Mouse (Mus musculus) liver, adult 2 months (tissue): ENCODE results near the gene Tbl1x. TPM values are rescaled to one million over a fixed set of nuclear protein-coding genes. Genes with fewer than 3 reads are reported as not detected.

Experiments used
- DNase-seq: peaks from one replicate; pipeline ENCODE4 v3.0.0-alpha.2; 2011; ENCODE audit warnings: low read depth, low spot score; ENCODE audit errors: extremely low read depth
- H3K27ac ChIP-seq: fragments of 200-500 bp; replicated peaks from 2 replicates; pipeline ENCODE4 v1.5.1; 2012; ENCODE audit warnings: low read depth, mild to moderate bottlenecking, control low read depth, inconsistent platforms, low read length; ENCODE audit not compliant: insufficient read depth
- H3K27me3 ChIP-seq: fragments of 200-500 bp; 2 replicates; pipeline ENCODE4 v1.6.1; 2012; ENCODE audit warnings: mild to moderate bottlenecking, moderate library complexity, low read length, inconsistent platforms; ENCODE audit not compliant: control insufficient read depth, insufficient read depth
- H3K36me3 ChIP-seq: fragments of 200-500 bp; 2 replicates; pipeline ENCODE4 v1.6.1; 2012; ENCODE audit warnings: low read length, inconsistent platforms; ENCODE audit not compliant: control insufficient read depth, insufficient read depth
- H3K4me1 ChIP-seq: fragments of 200-500 bp; 2 replicates; pipeline ENCODE4 v1.6.1; 2011; ENCODE audit warnings: low read length; ENCODE audit not compliant: control insufficient read depth, insufficient read depth
- H3K4me3 ChIP-seq: fragments of 200-500 bp; 2 replicates; pipeline ENCODE4 v1.5.1; 2011; ENCODE audit warnings: low read depth, mild to moderate bottlenecking, control low read depth, low read length, moderate library complexity; ENCODE audit not compliant: insufficient read depth
- H3K79me2 ChIP-seq: fragments of 200-500 bp; 2 replicates; pipeline ENCODE4 v1.6.1; 2012; ENCODE audit warnings: inconsistent platforms, mild to moderate bottlenecking, low read length, moderate library complexity; ENCODE audit not compliant: control insufficient read depth, insufficient read depth
- H3K9ac ChIP-seq: fragments of 200-500 bp; 2 replicates; pipeline ENCODE4 v1.6.1; 2012; ENCODE audit warnings: low read depth, mild to moderate bottlenecking, control low read depth, inconsistent platforms, low read length
- CTCF ChIP-seq: fragments of 200-500 bp; IDR thresholded peaks from 2 replicates; pipeline ENCODE4 v1.5.1; 2011; ENCODE audit warnings: low read depth, low read length, control low read depth
- POLR2A ChIP-seq: fragments of 200-500 bp; IDR thresholded peaks from 2 replicates; pipeline ENCODE4 v1.6.1; 2011; ENCODE audit warnings: low read length, control low read depth; ENCODE audit not compliant: insufficient read depth; ENCODE audit errors: extremely low read depth
- WGBS: fragments of 180-500 bp; shearing (Covaris S2); methylation state at CpG from one replicate; pipeline ENCODE4 v1.1.7; 2018; 5-methylcytosine and 5-hydroxymethylcytosine counted together
- polyA plus RNA-seq: library from polyadenylated mRNA; depleted of rRNA; stranded (reverse); fragments of >200 nt; gene quantifications from 2 replicates; pipeline ENCODE4 v1.2.3, GENCODE M21; 2012
- total RNA-seq: library from RNA; depleted of rRNA; stranded (reverse); fragments of >200 nt; gene quantifications from 2 replicates; pipeline ENCODE4 v1.2.3, GENCODE M21; 2014

The Tbl1x gene
- total and polyA plus RNA-seq, 2 experiments = 10.2 to 16.2 TPM

DNA sequence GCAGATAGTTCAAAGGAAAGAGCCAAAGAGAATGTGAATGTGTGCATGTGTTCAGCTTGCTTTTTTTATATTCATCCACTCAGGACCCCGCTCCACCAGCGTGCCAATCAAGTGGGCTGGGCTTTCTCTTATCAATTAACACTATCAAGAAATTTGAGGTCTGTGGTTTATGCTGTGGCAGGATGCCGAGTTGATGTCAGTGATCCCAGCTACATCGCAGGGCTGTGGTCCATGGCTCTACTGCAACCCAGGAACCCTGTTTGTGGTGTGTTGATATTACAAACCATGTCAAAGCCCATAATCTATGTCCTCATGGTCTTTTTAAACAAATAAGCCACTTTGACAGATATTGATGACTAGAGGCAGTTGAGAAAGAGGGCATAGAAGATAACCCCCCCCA lies 129.5 kb downstream of the Tbl1x start:
- H3K79me2 ChIP-seq = no peaks in the 10 kb centered on the region
- no peak for DNase-seq
- 89% methylated on average over 4 of the region's 4 CpGs for WGBS
- no peak overlapping the region for H3K4me3 ChIP-seq
- H3K27ac ChIP-seq = no peak overlapping the region
- H3K4me1 ChIP-seq = no peaks in the 10 kb centered on the region
- peaks cover 4% of the 10 kb centered on the region for H3K36me3 ChIP-seq
- no peak overlapping the region for H3K9ac ChIP-seq
- no peaks in the 10 kb centered on the region for H3K27me3 ChIP-seq
- TF ChIP-seq CTCF (no peak), POLR2A (no peak)

DNA sequence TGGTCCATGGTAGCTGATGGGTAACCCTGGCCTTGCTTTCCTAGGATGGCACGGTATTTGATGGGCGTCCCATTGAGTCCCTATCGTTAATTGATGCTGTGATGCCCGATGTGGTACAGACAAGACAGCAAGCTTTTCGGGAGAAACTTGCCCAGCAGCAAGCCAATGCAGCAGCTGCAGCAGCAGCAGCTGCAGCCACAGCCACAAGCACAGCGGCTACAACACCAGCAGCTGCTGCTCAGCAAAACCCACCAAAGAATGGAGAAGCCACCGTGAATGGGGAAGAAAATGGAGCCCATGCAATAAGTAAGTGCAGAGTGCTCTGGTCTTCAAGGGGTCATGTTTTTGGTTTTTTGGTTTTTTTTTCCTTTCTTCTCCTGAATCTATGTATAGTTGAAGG lies 135.4 kb downstream of the Tbl1x start:
- H3K9ac ChIP-seq = no peak overlapping the region
- no peak for TF ChIP-seq POLR2A
- TF ChIP-seq CTCF = no peak
- peaks cover 18% of the 10 kb centered on the region for H3K36me3 ChIP-seq
- no peaks in the 10 kb centered on the region for H3K4me1 ChIP-seq
- no peak overlapping the region for H3K4me3 ChIP-seq
- WGBS = 98% methylated on average over 7 of the region's 7 CpGs
- no peak overlapping the region for H3K27ac ChIP-seq
- H3K27me3 ChIP-seq = no peaks in the 10 kb centered on the region
- no peaks in the 10 kb centered on the region for H3K79me2 ChIP-seq
- DNase-seq = no peak

DNA sequence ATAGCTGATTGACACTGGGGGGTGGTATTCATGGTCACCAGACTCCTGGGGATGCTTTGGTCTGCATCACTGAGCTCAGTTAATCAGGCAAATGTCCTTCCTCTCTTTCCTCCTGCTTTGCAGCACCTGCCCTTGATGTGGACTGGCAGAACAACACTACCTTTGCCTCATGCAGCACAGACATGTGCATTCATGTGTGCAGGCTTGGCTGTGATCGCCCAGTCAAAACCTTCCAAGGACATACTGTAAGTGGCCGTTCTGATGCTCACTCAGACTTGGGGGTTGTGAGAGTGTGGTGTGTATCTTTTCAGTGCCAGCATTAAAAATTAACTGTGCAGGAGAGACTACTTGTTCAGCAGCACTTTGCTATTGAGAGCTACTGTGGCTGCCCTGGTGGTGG lies 139.4 kb downstream of the Tbl1x start:
- DNase-seq = no peak
- Histone ChIP-seq H3K27me3 (no peaks in the 10 kb centered on the region), H3K9ac (no peak overlapping the region), H3K4me3 (no peak overlapping the region), H3K79me2 (no peaks in the 10 kb centered on the region), H3K27ac (no peak overlapping the region), H3K4me1 (no peaks in the 10 kb centered on the region), H3K36me3 (peaks cover 18% of the 10 kb centered on the region)
- WGBS = 94% methylated on average over 2 of the region's 2 CpGs
- no peak for TF ChIP-seq CTCF
- no peak for TF ChIP-seq POLR2A

DNA sequence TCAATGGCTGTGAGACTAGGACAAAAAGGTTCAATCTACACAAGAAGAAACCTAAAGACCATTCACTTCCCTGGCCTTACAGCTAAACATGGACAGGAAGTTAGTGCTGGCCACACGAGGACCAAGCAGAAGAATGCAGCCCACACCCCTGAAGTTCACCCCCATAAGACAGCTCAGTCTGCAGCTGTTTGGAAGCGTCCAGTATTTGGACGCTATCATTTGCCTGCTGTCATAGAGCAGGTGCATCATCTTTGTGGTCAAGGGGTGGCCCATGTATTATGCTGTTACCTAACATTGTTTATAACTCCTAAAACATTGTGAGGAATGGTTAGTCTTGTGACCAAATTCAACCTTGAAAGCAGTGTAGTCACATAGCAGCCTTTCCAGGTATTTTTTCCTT lies 151.2 kb downstream of the Tbl1x start:
- WGBS = 82% methylated on average over 3 of the region's 3 CpGs
- Histone ChIP-seq H3K27ac (no peak overlapping the region), H3K36me3 (peaks cover 6% of the 10 kb centered on the region; the same call in 1 of the 2 replicates), H3K4me1 (peaks cover 7% of the 10 kb centered on the region; the same call in 1 of the 2 replicates), H3K27me3 (no peaks in the 10 kb centered on the region), H3K9ac (no peak overlapping the region), H3K4me3 (no peak overlapping the region), H3K79me2 (no peaks in the 10 kb centered on the region)
- DNase-seq = no peak
- TF ChIP-seq CTCF = no peak
- TF ChIP-seq POLR2A = no peak

DNA sequence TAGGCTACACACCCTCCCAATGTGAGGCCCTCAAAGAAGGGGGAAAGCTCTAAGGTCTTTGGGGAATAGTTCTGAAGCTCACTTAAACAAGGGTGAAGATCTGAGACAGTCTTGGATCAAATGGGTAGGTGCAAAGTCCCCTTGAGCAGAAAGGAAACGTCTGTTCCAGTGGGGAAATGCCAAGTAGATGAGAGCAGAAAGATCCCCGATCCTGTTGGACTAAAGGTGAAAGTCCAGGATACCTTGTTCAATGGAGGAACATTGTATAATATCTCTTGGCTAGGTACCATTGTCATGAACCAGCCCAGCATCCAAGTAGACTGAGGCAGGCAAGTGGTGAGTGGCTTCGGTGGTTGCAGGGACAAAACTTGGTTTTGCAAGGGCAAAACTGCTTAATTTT lies 152.5 kb downstream of the Tbl1x start:
- peaks cover 7% of the 10 kb centered on the region; the same call in 1 of the 2 replicates for H3K4me1 ChIP-seq
- H3K27ac ChIP-seq = no peak overlapping the region
- peaks cover 6% of the 10 kb centered on the region; the same call in 1 of the 2 replicates for H3K36me3 ChIP-seq
- no peaks in the 10 kb centered on the region for H3K79me2 ChIP-seq
- TF ChIP-seq POLR2A (no peak), CTCF (no peak)
- H3K4me3 ChIP-seq = no peak overlapping the region
- 34% methylated on average over 3 of the region's 3 CpGs for WGBS
- H3K9ac ChIP-seq = no peak overlapping the region
- H3K27me3 ChIP-seq = no peaks in the 10 kb centered on the region
- DNase-seq = peak; percentile 59

DNA sequence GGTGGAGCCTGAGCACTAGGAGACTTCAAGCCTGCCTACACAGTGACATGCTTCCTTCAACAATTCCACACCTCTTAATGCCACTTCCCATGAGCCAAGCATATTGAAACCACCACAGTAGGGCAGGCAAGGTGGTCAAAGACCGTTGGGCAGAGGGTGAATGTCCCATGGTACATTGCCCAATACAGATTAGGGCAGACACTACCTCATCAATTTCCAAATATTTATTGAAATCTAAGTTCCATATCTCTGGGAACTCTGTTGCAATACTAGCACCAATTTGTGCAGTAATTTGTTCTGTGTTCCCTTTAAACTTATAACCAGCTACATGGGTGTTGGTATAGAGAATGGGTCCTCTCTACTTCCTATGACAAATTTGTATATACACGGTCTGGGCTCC lies 154.2 kb downstream of the Tbl1x start:
- WGBS = 46% methylated on average over 2 of the region's 2 CpGs
- Histone ChIP-seq H3K4me1 (peaks cover 7% of the 10 kb centered on the region; the same call in 1 of the 2 replicates), H3K27me3 (no peaks in the 10 kb centered on the region), H3K36me3 (no peaks in the 10 kb centered on the region; the same call in 1 of the 2 replicates), H3K27ac (peak overlapping the region; percentile 44; the same call in 1 of the 2 replicates), H3K79me2 (no peaks in the 10 kb centered on the region), H3K9ac (no peak overlapping the region), H3K4me3 (no peak overlapping the region)
- DNase-seq = peak; percentile 84
- TF ChIP-seq POLR2A (no peak), CTCF (no peak)
